Mouse (Mus musculus) cerebellum, adult 2 months (tissue): ENCODE data around the gene Net1.

ENCODE experiments used
- CTCF ChIP-seq: fragments of 200-500 bp; IDR thresholded peaks from 2 replicates; pipeline ENCODE4 v1.5.1; 2011; ENCODE audit warnings: low read depth, mild to moderate bottlenecking, control low read depth, low read length, moderate library complexity, borderline replicate concordance; ENCODE audit not compliant: insufficient read depth
- POLR2A ChIP-seq: fragments of 200-500 bp; IDR thresholded peaks from 2 replicates; pipeline ENCODE4 v1.6.1; 2011; ENCODE audit warnings: low read length, control low read depth, borderline replicate concordance; ENCODE audit not compliant: insufficient read depth

DNA sequence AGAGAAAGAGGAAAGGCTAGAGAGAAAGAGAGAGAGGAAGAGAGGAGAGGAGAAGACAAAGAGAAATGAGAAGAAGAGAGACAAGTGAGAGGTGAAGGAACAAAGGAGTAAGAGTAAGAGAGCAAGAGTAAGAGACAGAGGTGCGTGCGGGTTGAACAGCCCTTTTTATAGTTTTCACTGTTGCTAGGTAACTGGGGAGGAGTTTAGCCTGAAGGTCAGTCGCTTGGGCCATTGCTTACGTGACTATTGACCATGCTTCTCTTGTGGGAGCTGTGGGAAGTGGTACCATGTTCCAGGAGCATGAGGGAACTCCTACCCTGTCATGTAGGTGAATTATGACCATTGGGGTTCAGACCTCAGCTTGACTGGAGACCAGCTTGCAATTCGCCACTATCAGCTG, 7.7 kb downstream of the Net1 start:
- TF ChIP-seq CTCF (no peak), POLR2A (no peak)
